Comparison of ENCODE assay signal across 32 mouse cellular contexts in the genomic region with DNA sequence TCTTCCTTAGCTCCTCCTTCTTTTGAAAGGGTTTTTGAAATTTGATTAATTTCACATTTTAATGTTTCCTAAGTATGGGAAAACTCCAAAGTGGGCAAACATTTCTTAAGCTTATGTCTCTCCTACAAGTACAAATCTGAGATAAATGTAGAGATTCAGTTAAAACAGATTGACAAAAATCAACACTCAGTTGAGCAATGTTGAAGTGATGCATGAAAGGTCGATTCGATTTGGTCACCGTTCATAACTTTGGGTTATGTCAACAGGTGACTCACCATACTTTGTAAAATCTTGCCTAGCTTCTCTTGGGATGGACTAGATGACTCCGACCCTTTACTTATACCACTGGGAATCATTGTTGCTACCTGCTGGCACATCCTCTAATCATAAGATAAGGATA.
"Had no signal": no experiment of that assay in that cellular context is flagged by ENCODE, and none has a peak within 500 bp of the region (broad histone marks: within the 10 kb centered on the region; RNA-seq: fewer than 3 reads in every experiment).

No protein-coding gene starts in this region.

- ATAC-seq: hindbrain, embryonic 16.5 days; hindbrain, postnatal 0 days; inflammation-experienced regulatory T-cells, adult 6 months; intestine, embryonic 15.5 days; intestine, embryonic 16.5 days; intestine, postnatal 0 days had no signal

- H3K4me3 ChIP-seq: heart, embryonic 10.5 days; heart, embryonic 12.5 days; heart, embryonic 13.5 days; heart, embryonic 15.5 days; hindbrain, embryonic 10.5 days; hindbrain, embryonic 12.5 days; hindbrain, embryonic 13.5 days; hindbrain, embryonic 15.5 days; intestine, embryonic 15.5 days; kidney, embryonic 15.5 days; layer of hippocampus, adult 2 months had no signal

- H3K27me3 ChIP-seq: heart, embryonic 12.5 days; heart, embryonic 13.5 days; heart, embryonic 15.5 days; hindbrain, embryonic 12.5 days; hindbrain, embryonic 13.5 days; hindbrain, embryonic 15.5 days; intestine, embryonic 15.5 days; kidney, embryonic 15.5 days had no signal

- H3K9me3 ChIP-seq: heart, embryonic 10.5 days; heart, embryonic 12.5 days; heart, embryonic 13.5 days; hindbrain, embryonic 10.5 days; hindbrain, embryonic 12.5 days; hindbrain, embryonic 13.5 days; intestine, embryonic 15.5 days; kidney, embryonic 15.5 days had no signal

- H3K36me3 ChIP-seq: heart, embryonic 10.5 days; heart, embryonic 12.5 days; heart, embryonic 13.5 days; heart, embryonic 15.5 days; hindbrain, embryonic 10.5 days; hindbrain, embryonic 12.5 days; hindbrain, embryonic 13.5 days; hindbrain, embryonic 15.5 days; intestine, embryonic 15.5 days; kidney, embryonic 15.5 days had no signal

- H3K9ac ChIP-seq: heart, embryonic 12.5 days; heart, embryonic 13.5 days; heart, embryonic 15.5 days; hindbrain, embryonic 12.5 days; hindbrain, embryonic 13.5 days; hindbrain, embryonic 14.5 days; hindbrain, embryonic 15.5 days; intestine, embryonic 15.5 days; kidney, embryonic 15.5 days had no signal

- H3K4me1 ChIP-seq: heart, embryonic 12.5 days; heart, embryonic 13.5 days; heart, embryonic 15.5 days; hindbrain, embryonic 10.5 days; hindbrain, embryonic 12.5 days; hindbrain, embryonic 13.5 days; hindbrain, embryonic 15.5 days; intestine, embryonic 15.5 days; kidney, embryonic 15.5 days had no signal

- H3K27ac ChIP-seq: heart, embryonic 10.5 days; heart, embryonic 13.5 days; heart, embryonic 15.5 days; hindbrain, embryonic 10.5 days; hindbrain, embryonic 12.5 days; hindbrain, embryonic 13.5 days; hindbrain, embryonic 14.5 days; hindbrain, embryonic 15.5 days; hindbrain, postnatal 0 days; intestine, embryonic 15.5 days; kidney, embryonic 15.5 days; kidney, postnatal 0 days; layer of hippocampus, adult 2 months had no signal

- DNase-seq: heart, postnatal 10 days; heart, postnatal 14 days; heart, postnatal 36 days; heart, postnatal 4 days; kidney, adult 11 months; kidney, adult 18-20 months; kidney, postnatal 10 days; kidney, postnatal 14 days; kidney, postnatal 25 days; kidney, postnatal 36 days; kidney, postnatal 4 days; layer of hippocampus, adult 9-11 months; layer of hippocampus, postnatal 36 days had no signal

- H3K4me2 ChIP-seq: heart, embryonic 11.5 days; heart, embryonic 12.5 days; heart, embryonic 13.5 days; heart, embryonic 15.5 days; hindbrain, embryonic 12.5 days; hindbrain, embryonic 13.5 days; hindbrain, embryonic 14.5 days; hindbrain, embryonic 15.5 days; intestine, embryonic 15.5 days; kidney, embryonic 15.5 days had no signal
